In the genomic region with DNA sequence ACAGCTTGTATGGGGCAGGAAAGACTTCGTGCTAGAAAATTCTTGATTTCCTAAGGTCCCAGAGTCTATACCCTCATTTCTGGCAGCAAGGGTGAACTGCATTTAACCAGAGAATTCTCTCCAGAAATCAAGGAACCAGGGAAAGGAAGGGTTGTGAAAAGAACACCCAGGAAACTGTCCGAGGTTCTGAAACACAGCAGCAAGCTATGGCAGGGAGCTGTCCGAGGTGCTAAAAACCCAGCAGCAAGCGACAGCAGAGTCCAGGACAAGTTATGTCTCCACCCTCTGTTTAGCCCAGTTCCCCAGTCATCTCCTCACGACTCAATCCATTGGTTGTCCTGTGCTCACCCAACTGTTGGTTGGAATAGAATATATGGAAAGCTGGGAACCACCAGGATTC, we compare ENCODE assay signal across 8 mouse cellular contexts.
A peak's percentile ranks its signal among the peaks of the same experiment; 100 is the strongest.
DNase-seq lines count a peak whose midpoint lies in the region; ATAC-seq lines count a peak whose summit lies in the region.

No protein-coding gene starts in this region.

- DNase-seq in hindbrain, embryonic 14.5 days (ENCODE audit: low spot score), result peak; percentile 76
- DNase-seq in ES-CJ7 (ENCODE audit: low read depth, low spot score), result peak; percentile 80
- DNase-seq in brain, adult 2 months (ENCODE audit: low read depth, low spot score), result peak; percentile 21
- peak; percentile 89 for DNase-seq in heart, postnatal 4 days
- DNase-seq in lung, postnatal 10 days, result peak; percentile 86
- DNase-seq in thymus, postnatal 36 days, result peak; percentile 12 to 19
- no peak for DNase-seq in left cerebral cortex, postnatal 36 days (ENCODE audit: low spot score in 2 of 2)

- no peaks in the 10 kb centered on the region for H3K9me3 ChIP-seq in hindbrain, embryonic 14.5 days (ENCODE audit: control insufficient read depth, low read length)
- no peaks in the 10 kb centered on the region for H3K9me3 ChIP-seq in hindbrain, embryonic 12.5 days (replicated peaks)

- no peaks in the 10 kb centered on the region for H3K27me3 ChIP-seq in hindbrain, embryonic 14.5 days (ENCODE audit: control insufficient read depth, insufficient read depth, low read length)
- peaks cover 9% of the 10 kb centered on the region; the same call in 1 of the 2 replicates for H3K27me3 ChIP-seq in hindbrain, embryonic 12.5 days

- whole genome bisulfite sequencing in hindbrain, embryonic 14.5 days, result 12% methylated on average over 5 of the region's 5 CpGs
- 11% methylated on average over 5 of the region's 5 CpGs for WGBS in hindbrain, embryonic 12.5 days

- H3K4me3 ChIP-seq in hindbrain, embryonic 14.5 days (replicated peaks; ENCODE audit: low read length), result no peak overlapping the region
- no peak overlapping the region for H3K4me3 ChIP-seq in hindbrain, embryonic 12.5 days

- intact Hi-C loops in left cerebral cortex, postnatal 36 days (cut with DNase I), result no loop called here

- no peaks in the 10 kb centered on the region for H3K36me3 ChIP-seq in hindbrain, embryonic 14.5 days (replicated peaks; ENCODE audit: control insufficient read depth, insufficient read depth)
- no peaks in the 10 kb centered on the region for H3K36me3 ChIP-seq in hindbrain, embryonic 12.5 days

- H3K27ac ChIP-seq in hindbrain, embryonic 14.5 days, result no peak overlapping the region
- H3K27ac ChIP-seq in hindbrain, embryonic 12.5 days, result no peak overlapping the region

- peaks cover 14% of the 10 kb centered on the region for H3K4me1 ChIP-seq in hindbrain, embryonic 14.5 days (replicated peaks; ENCODE audit: control insufficient read depth, insufficient read depth, low read length)
- peaks cover 3% of the 10 kb centered on the region; the same call in 1 of the 2 replicates for H3K4me1 ChIP-seq in hindbrain, embryonic 12.5 days

- no peak for ATAC-seq in hindbrain, embryonic 14.5 days (ENCODE audit: low FRiP score)
- no peak for ATAC-seq in hindbrain, embryonic 12.5 days (ENCODE audit: low FRiP score)

- no peak overlapping the region for H3K4me2 ChIP-seq in hindbrain, embryonic 14.5 days (replicated peaks)
- no peak overlapping the region for H3K4me2 ChIP-seq in hindbrain, embryonic 12.5 days (replicated peaks)

- no peak overlapping the region for H3K9ac ChIP-seq in hindbrain, embryonic 14.5 days
- H3K9ac ChIP-seq in hindbrain, embryonic 12.5 days, result no peak overlapping the region

Comparison
In these comparisons a context has a peak if more than half of its experiments do, and no peak if none do; other contexts are left out.
1. DNase-seq: peak in hindbrain, embryonic 14.5 days (single experiment), ES-CJ7 (single experiment), brain, adult 2 months (single experiment), heart, postnatal 4 days (single experiment), lung, postnatal 10 days (single experiment) and thymus, postnatal 36 days (2 of 2); none in left cerebral cortex, postnatal 36 days (0 of 2).